Mouse (Mus musculus): Measurements from ENCODE around the gene Zhx3. TPM values are rescaled to one million over a fixed set of nuclear protein-coding genes. Genes with fewer than 3 reads are reported as not detected.
A peak's percentile ranks its signal among the peaks of the same experiment; 100 is the strongest.

Zhx3 gene
- polyA plus RNA-seq, 1 experiment from 2014 or later: 23.9 TPM

DNA sequence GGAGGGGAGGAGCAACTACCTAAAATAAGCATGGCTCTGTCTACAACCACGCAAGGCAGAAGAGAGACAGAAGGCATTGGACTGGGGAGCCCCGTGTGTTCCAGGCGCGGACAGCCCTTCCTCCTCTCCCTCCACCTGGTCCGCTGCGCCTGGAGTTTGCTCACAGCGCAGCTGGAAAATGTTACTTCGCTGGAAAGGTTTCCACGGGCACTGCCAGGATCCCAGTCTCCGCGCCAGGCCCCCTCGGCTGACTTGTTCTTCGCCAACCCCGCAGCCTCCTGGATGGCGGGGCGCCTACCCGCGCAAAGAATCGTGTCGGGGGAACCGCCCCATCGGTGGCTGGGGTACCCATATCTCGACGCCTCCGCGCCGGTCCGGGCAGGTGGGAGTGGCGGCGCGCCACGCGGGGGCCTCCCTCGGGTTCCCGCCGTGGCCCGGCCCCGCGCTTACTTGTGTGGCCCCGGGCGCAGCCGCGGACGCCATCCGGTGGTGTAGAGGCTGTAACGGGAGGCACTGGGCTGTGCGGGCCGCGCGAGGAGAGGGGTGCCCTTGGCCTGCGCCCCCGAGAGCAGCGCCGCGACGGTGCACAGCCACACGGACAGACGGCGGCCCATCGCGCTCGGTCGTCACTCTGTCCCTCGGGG lies 38.9 kb upstream of the Zhx3 start:
- WGBS: 1% methylated on average over 59 of the region's 64 CpGs
- Histone ChIP-seq H3K27ac (ENCODE audit: low read length) (no peak overlapping the region), H3K36me3 (ENCODE audit: control insufficient read depth, insufficient read depth) (no peaks in the 10 kb centered on the region), H3K4me2 (ENCODE audit: low read length) (peak overlapping the region; percentile 68), H3K4me1 (replicated peaks; ENCODE audit: control insufficient read depth, insufficient read depth, low read length) (peaks cover 18% of the 10 kb centered on the region), H3K9ac (replicated peaks; ENCODE audit: low read depth, low read length) (peak overlapping the region; percentile 54), H3K9me3 (ENCODE audit: control insufficient read depth, low read length) (no peaks in the 10 kb centered on the region), H3K4me3 (replicated peaks; ENCODE audit: low read length) (peak overlapping the region; percentile 41), H3K27me3 (replicated peaks; ENCODE audit: control insufficient read depth, insufficient read depth, low read length) (peaks cover 29% of the 10 kb centered on the region)
- ATAC-seq: peak; percentile 49

DNA sequence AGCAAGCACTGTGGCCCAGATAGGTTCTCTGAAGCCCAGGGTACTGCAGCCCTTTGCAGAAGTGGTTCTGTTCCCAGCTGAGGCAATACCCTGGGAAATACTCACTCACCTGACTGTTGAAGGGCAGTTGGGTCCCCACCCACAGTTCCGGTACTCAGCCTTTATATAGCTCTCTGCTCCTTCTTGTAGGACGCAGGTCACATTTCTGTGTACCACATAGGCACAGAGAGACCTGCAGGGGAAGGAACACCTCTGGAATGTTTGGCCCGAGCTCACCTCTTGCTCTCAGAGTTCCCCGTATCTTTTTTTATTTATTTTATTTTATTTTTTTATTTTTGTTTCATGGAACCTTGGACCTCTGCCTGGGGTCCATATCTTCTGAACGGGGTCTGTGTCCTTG lies 37.8 kb upstream of the Zhx3 start:
- 93% methylated on average over 5 of the region's 5 CpGs for WGBS
- no peak for ATAC-seq
- no peak overlapping the region for H3K4me3 ChIP-seq (replicated peaks; ENCODE audit: low read length)
- H3K27me3 ChIP-seq (replicated peaks; ENCODE audit: control insufficient read depth, insufficient read depth, low read length): peaks cover 29% of the 10 kb centered on the region
- H3K4me2 ChIP-seq (ENCODE audit: low read length): no peak overlapping the region
- H3K36me3 ChIP-seq (ENCODE audit: control insufficient read depth, insufficient read depth): no peaks in the 10 kb centered on the region
- no peak overlapping the region for H3K9ac ChIP-seq (replicated peaks; ENCODE audit: low read depth, low read length)
- no peaks in the 10 kb centered on the region for H3K9me3 ChIP-seq (ENCODE audit: control insufficient read depth, low read length)
- no peak overlapping the region for H3K27ac ChIP-seq (ENCODE audit: low read length)
- peaks cover 15% of the 10 kb centered on the region for H3K4me1 ChIP-seq (replicated peaks; ENCODE audit: control insufficient read depth, insufficient read depth, low read length)

DNA sequence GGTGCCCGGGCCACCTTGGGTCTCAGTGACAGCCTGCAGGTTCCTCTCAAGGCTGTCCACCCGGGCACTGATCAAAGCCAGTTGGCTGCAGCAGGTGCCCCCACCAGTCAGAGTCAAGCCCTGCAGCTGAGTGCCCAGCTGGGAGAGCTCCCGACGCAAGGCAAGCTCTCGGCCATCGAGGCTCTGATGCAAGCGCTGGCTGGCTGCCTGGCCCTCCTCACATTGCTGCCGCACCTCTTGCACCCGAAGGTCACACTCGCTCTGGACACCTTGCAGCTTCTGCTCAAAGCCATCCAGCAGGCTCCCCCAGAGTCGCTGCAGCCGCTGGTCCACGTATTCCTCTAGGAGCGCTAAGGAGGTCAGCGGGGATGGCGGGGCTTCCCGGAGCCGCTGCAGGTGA lies 35.8 kb upstream of the Zhx3 start:
- Histone ChIP-seq H3K4me1 (replicated peaks; ENCODE audit: control insufficient read depth, insufficient read depth, low read length) (peaks cover 15% of the 10 kb centered on the region), H3K9me3 (ENCODE audit: control insufficient read depth, low read length) (no peaks in the 10 kb centered on the region), H3K9ac (replicated peaks; ENCODE audit: low read depth, low read length) (no peak overlapping the region), H3K36me3 (ENCODE audit: control insufficient read depth, insufficient read depth) (no peaks in the 10 kb centered on the region), H3K27ac (ENCODE audit: low read length) (no peak overlapping the region), H3K27me3 (replicated peaks; ENCODE audit: control insufficient read depth, insufficient read depth, low read length) (peaks cover 28% of the 10 kb centered on the region), H3K4me3 (replicated peaks; ENCODE audit: low read length) (no peak overlapping the region), H3K4me2 (ENCODE audit: low read length) (no peak overlapping the region)
- ATAC-seq: no peak
- 62% methylated on average over 18 of the region's 18 CpGs for WGBS

DNA sequence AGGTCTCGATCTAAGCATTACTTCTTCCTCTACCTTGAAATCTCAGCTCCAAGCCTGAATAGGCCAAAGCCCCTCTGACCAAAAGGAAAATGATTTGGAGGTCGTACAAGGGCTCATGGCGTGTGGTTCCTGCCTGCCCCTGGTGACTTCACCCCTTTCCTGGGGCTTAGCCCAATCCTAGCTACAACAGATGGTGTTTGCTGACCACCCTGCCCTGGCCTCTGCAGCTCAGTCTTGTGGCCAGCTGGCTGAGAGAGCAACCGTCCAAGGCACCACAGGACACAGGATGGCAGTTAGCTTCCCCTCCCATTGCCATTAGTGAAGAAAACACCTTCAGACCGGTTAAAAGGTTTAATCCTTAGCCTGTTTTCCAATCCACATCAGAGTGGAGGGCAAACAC lies 33.3 kb upstream of the Zhx3 start:
- no peak overlapping the region for H3K4me3 ChIP-seq (replicated peaks; ENCODE audit: low read length)
- H3K9ac ChIP-seq (replicated peaks; ENCODE audit: low read depth, low read length): no peak overlapping the region
- no peaks in the 10 kb centered on the region for H3K9me3 ChIP-seq (ENCODE audit: control insufficient read depth, low read length)
- H3K27me3 ChIP-seq (replicated peaks; ENCODE audit: control insufficient read depth, insufficient read depth, low read length): peaks cover 11% of the 10 kb centered on the region
- no peaks in the 10 kb centered on the region for H3K36me3 ChIP-seq (ENCODE audit: control insufficient read depth, insufficient read depth)
- peaks cover under 1% of the 10 kb centered on the region; the same call in 1 of the 2 replicates for H3K4me1 ChIP-seq (replicated peaks; ENCODE audit: control insufficient read depth, insufficient read depth, low read length)
- H3K4me2 ChIP-seq (ENCODE audit: low read length): no peak overlapping the region
- 81% methylated on average over 5 of the region's 5 CpGs for WGBS
- no peak overlapping the region for H3K27ac ChIP-seq (ENCODE audit: low read length)
- no peak for ATAC-seq

DNA sequence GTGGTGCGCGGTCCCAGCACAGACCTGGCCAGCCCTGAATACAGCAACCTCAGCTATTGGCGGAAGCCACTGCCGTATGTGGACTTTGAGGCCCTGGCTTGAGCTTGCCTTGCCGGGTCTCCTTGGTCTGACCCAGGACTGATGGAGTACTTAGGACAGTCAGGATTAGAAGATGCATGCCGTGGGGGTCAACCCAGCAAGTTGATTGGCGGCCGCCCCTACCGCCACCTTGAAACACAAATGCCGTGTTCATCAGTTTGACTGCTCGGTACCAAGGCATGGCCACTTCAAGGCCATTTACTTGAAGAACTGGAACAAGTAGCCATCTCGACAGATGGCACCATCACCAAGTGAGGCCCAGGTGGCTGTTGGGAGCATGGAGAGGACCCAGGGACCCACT lies 32.5 kb upstream of the Zhx3 start:
- H3K4me3 ChIP-seq (replicated peaks; ENCODE audit: low read length): no peak overlapping the region
- no peaks in the 10 kb centered on the region for H3K9me3 ChIP-seq (ENCODE audit: control insufficient read depth, low read length)
- WGBS: 95% methylated on average over 12 of the region's 12 CpGs
- H3K9ac ChIP-seq (replicated peaks; ENCODE audit: low read depth, low read length): no peak overlapping the region
- peaks cover 3% of the 10 kb centered on the region for H3K27me3 ChIP-seq (replicated peaks; ENCODE audit: control insufficient read depth, insufficient read depth, low read length)
- H3K36me3 ChIP-seq (ENCODE audit: control insufficient read depth, insufficient read depth): no peaks in the 10 kb centered on the region
- no peak for ATAC-seq
- H3K27ac ChIP-seq (ENCODE audit: low read length): no peak overlapping the region
- no peaks in the 10 kb centered on the region for H3K4me1 ChIP-seq (replicated peaks; ENCODE audit: control insufficient read depth, insufficient read depth, low read length)
- H3K4me2 ChIP-seq (ENCODE audit: low read length): no peak overlapping the region

DNA sequence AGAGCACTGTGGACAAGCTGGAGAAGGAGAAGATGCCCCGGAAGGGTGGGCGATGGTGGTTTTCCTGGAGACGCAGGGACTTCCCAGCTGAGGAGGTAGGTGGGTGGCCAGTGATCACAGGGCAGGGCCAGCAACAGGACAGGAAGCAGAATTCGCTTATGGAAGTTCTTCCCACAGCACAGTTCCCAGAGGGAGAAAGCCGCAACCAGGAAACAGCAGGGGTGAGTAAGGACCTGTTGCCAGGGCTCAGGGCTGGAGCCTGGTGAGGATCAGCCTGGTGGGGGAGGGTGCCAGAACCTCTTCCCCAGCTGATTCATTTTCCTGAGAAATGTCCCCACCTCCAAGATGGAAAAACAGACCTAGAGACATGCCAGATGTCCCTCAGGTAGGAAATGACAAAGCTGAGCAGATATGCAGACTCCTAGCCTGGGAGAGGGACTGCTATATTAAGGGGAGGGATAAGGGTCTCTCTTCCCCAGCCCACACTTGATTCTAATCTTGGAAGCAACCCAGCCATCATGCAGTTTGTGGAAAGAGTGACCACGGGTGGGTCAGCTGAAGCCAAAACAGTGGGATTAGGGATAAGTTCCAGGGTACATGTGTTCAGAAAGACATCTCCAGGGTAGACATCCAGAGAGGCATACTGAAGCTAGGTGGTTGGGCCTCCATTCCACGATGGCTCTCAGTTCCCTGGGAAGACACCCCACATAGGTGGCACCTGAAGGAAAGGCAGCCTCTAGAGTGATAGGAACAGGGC lies 29.0 kb upstream of the Zhx3 start:
- no peaks in the 10 kb centered on the region for H3K36me3 ChIP-seq (ENCODE audit: control insufficient read depth, insufficient read depth)
- H3K4me3 ChIP-seq (replicated peaks; ENCODE audit: low read length): no peak overlapping the region
- no peak overlapping the region for H3K4me2 ChIP-seq (ENCODE audit: low read length)
- 86% methylated on average over 7 of the region's 7 CpGs for WGBS
- H3K4me1 ChIP-seq (replicated peaks; ENCODE audit: control insufficient read depth, insufficient read depth, low read length): no peaks in the 10 kb centered on the region
- no peaks in the 10 kb centered on the region for H3K9me3 ChIP-seq (ENCODE audit: control insufficient read depth, low read length)
- H3K27ac ChIP-seq (ENCODE audit: low read length): no peak overlapping the region
- H3K27me3 ChIP-seq (replicated peaks; ENCODE audit: control insufficient read depth, insufficient read depth, low read length): no peaks in the 10 kb centered on the region
- no peak for ATAC-seq
- no peak overlapping the region for H3K9ac ChIP-seq (replicated peaks; ENCODE audit: low read depth, low read length)

DNA sequence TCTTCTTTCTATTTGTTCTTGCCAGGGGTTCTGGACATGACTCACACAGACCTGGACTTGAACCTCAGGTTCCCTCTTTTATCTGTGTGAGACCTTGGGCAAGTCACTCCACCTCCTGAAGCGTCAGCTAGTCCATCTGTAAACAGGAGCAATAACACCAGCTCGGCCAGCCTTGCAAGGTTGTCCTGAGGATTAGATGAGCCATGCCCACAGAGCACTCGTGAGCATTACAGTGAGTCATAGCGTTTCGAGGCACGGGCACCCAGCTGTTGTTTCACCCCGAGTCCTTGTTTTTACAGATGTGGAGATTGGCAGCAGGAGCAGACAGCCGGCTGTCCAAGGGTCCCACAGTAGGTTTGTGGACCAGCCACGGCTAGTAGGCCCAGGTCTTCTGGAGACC lies 18.9 kb upstream of the Zhx3 start:
- H3K9me3 ChIP-seq (ENCODE audit: control insufficient read depth, low read length): no peaks in the 10 kb centered on the region
- peaks cover 9% of the 10 kb centered on the region for H3K4me1 ChIP-seq (replicated peaks; ENCODE audit: control insufficient read depth, insufficient read depth, low read length)
- ATAC-seq: no peak
- H3K4me2 ChIP-seq (ENCODE audit: low read length): no peak overlapping the region
- no peak overlapping the region for H3K27ac ChIP-seq (ENCODE audit: low read length)
- no peak overlapping the region for H3K9ac ChIP-seq (replicated peaks; ENCODE audit: low read depth, low read length)
- no peaks in the 10 kb centered on the region for H3K36me3 ChIP-seq (ENCODE audit: control insufficient read depth, insufficient read depth)
- 88% methylated on average over 9 of the region's 9 CpGs for WGBS
- H3K4me3 ChIP-seq (replicated peaks; ENCODE audit: low read length): no peak overlapping the region
- H3K27me3 ChIP-seq (replicated peaks; ENCODE audit: control insufficient read depth, insufficient read depth, low read length): peaks cover 8% of the 10 kb centered on the region; the same call in 1 of the 2 replicates

DNA sequence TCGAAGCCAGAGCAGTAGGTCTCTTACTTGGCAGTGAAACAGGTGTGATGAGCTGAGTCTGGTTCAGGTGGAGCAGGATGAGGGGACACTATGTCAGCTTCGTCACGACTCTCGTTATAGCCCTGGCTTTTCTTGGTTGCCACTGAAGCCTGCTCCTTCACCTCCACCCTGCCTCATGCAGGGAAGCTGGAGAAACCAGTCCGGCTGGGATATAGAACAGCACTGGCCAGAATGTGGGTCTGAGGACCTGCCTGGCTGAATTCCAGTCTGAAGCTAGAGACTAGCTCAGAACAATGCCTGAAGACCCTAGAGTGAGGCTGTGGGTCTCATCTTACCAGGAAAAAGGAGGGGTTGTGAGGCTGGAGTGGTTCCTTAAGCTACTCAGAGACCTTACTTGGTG lies 18.2 kb upstream of the Zhx3 start:
- Histone ChIP-seq H3K4me2 (ENCODE audit: low read length) (no peak overlapping the region), H3K27ac (ENCODE audit: low read length) (no peak overlapping the region), H3K4me3 (replicated peaks; ENCODE audit: low read length) (no peak overlapping the region), H3K4me1 (replicated peaks; ENCODE audit: control insufficient read depth, insufficient read depth, low read length) (peaks cover 9% of the 10 kb centered on the region), H3K27me3 (replicated peaks; ENCODE audit: control insufficient read depth, insufficient read depth, low read length) (peaks cover 8% of the 10 kb centered on the region; the same call in 1 of the 2 replicates), H3K36me3 (ENCODE audit: control insufficient read depth, insufficient read depth) (no peaks in the 10 kb centered on the region), H3K9me3 (ENCODE audit: control insufficient read depth, low read length) (no peaks in the 10 kb centered on the region), H3K9ac (replicated peaks; ENCODE audit: low read depth, low read length) (no peak overlapping the region)
- 86% methylated on average over 5 of the region's 5 CpGs for WGBS
- no peak for ATAC-seq

DNA sequence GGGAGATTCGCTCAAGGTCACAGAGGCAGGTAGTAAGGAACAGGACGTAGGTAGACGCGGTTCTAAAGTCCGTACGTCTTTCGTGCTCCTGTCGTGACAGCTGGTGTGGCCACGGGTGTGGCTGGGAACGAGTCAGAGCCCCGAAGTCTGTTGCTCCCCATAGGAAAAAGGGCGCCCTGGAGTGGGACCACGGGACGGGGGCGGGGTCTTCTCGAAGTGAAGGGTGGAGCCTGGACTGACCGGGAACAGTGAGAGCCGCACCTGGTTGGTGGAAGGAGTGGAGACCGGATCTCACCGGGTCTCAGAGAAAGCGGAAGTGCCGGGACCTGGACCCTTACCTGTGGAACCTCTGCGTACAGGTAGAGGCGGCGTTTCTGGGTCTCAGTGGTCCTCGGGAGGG lies 15.1 kb upstream of the Zhx3 start:
- no peak overlapping the region for H3K27ac ChIP-seq (ENCODE audit: low read length)
- H3K4me2 ChIP-seq (ENCODE audit: low read length): peak overlapping the region; percentile 66
- H3K27me3 ChIP-seq (replicated peaks; ENCODE audit: control insufficient read depth, insufficient read depth, low read length): peaks cover 8% of the 10 kb centered on the region; the same call in 1 of the 2 replicates
- WGBS: under 1% methylated on average over 26 of the region's 26 CpGs
- peak overlapping the region; percentile 41 for H3K4me3 ChIP-seq (replicated peaks; ENCODE audit: low read length)
- H3K36me3 ChIP-seq (ENCODE audit: control insufficient read depth, insufficient read depth): no peaks in the 10 kb centered on the region
- ATAC-seq: peak; percentile 20; the same call in 1 of the 2 replicates
- H3K9ac ChIP-seq (replicated peaks; ENCODE audit: low read depth, low read length): peak overlapping the region; percentile 16; the same call in 1 of the 2 replicates
- H3K9me3 ChIP-seq (ENCODE audit: control insufficient read depth, low read length): no peaks in the 10 kb centered on the region
- peaks cover 9% of the 10 kb centered on the region for H3K4me1 ChIP-seq (replicated peaks; ENCODE audit: control insufficient read depth, insufficient read depth, low read length)
